Mouse (Mus musculus): ENCODE data around the gene Ppie.

GRCm38 (mm10) chr4:123105451-123105790, 34.3 kb downstream of the Ppie start:
- TF ChIP-seq CTCF (IDR thresholded peaks at IDR 0.05), result no peak
- no peak for TF ChIP-seq EP300 (IDR thresholded peaks at IDR 0.05)

All from lung, postnatal 0 days (tissue).